Mouse (Mus musculus) forebrain, embryonic 16.5 days (tissue): ENCODE measurements around the gene Gorasp1. TPM values are rescaled to one million over a fixed set of nuclear protein-coding genes. Genes with fewer than 3 reads are reported as not detected.
A peak's percentile ranks its signal among the peaks of the same experiment; 100 is the strongest.

Source experiments
- ATAC-seq: fragments of 200-750 bp; cut with Nextera tagmentation; 2 replicates; pipeline ENCODE4 v1.8.0; 2017; ENCODE audit warnings: mild to moderate bottlenecking, moderate library complexity
- H3K27ac ChIP-seq: fragments of 300-500 bp; sonication (generic); 2 replicates; pipeline ENCODE4 v1.5.1; 2014; ENCODE audit warnings: low read length, control low read depth
- H3K27me3 ChIP-seq: fragments of 300-500 bp; sonication (generic); replicated peaks from 2 replicates; pipeline ENCODE4 v1.6.1; 2014; ENCODE audit warnings: low read length; ENCODE audit not compliant: control insufficient read depth, insufficient read depth
- H3K36me3 ChIP-seq: fragments of 300-500 bp; sonication (generic); 2 replicates; pipeline ENCODE4 v1.6.1; 2014; ENCODE audit not compliant: control insufficient read depth, insufficient read depth
- H3K4me1 ChIP-seq: fragments of 300-500 bp; sonication (generic); replicated peaks from 2 replicates; pipeline ENCODE4 v1.6.1; 2014; ENCODE audit warnings: low read length; ENCODE audit not compliant: control insufficient read depth, insufficient read depth
- H3K4me2 ChIP-seq: fragments of 300-500 bp; sonication (generic); 2 replicates; pipeline ENCODE4 v1.6.1; 2014; ENCODE audit warnings: mild to moderate bottlenecking, low read length, control low read depth
- H3K4me3 ChIP-seq: fragments of 300-500 bp; sonication (generic); replicated peaks from 2 replicates; pipeline ENCODE4 v1.5.1; 2014; ENCODE audit warnings: mild to moderate bottlenecking, low read length, control low read depth
- H3K9ac ChIP-seq: fragments of 300-500 bp; sonication (generic); replicated peaks from 2 replicates; pipeline ENCODE4 v1.6.1; 2014; ENCODE audit warnings: low read depth, low read length, control low read depth
- H3K9me3 ChIP-seq: fragments of 300-500 bp; sonication (generic); 2 replicates; pipeline ENCODE4 v1.6.1; 2016; ENCODE audit warnings: low read length; ENCODE audit not compliant: control insufficient read depth
- whole genome bisulfite sequencing: fragments of 180-500 bp; shearing (Covaris S2); extraction: QIAGEN DNeasy Blood & Tissue Kit; methylation state at CpG from one replicate; pipeline ENCODE4 v1.1.7; 2014; 5-methylcytosine and 5-hydroxymethylcytosine counted together
- polyA plus RNA-seq: library from polyadenylated mRNA; unstranded; fragments of >200 nt; fragmentation: Nextera tagmentation; extraction: Ambion mirVana; gene quantifications from 2 replicates; pipeline ENCODE4 v1.2.1, GENCODE M21; 2015

Gorasp1 gene
- polyA plus RNA-seq, 1 experiment from 2014 or later = 30.4 TPM

GRCm38 (mm10) chr9:119890692-119891091, 46.7 kb downstream of the Gorasp1 start:
- WGBS = 28% methylated on average over 2 of the region's 2 CpGs
- Histone ChIP-seq H3K4me3 (no peak overlapping the region), H3K9me3 (no peaks in the 10 kb centered on the region), H3K4me1 (peaks cover 19% of the 10 kb centered on the region), H3K27me3 (no peaks in the 10 kb centered on the region), H3K9ac (no peak overlapping the region), H3K36me3 (no peaks in the 10 kb centered on the region), H3K27ac (no peak overlapping the region), H3K4me2 (no peak overlapping the region)
- no peak for ATAC-seq

- H3K9ac ChIP-seq = no peak overlapping the region
- no peaks in the 10 kb centered on the region for H3K36me3 ChIP-seq
- H3K4me2 ChIP-seq = no peak overlapping the region
- peaks cover 15% of the 10 kb centered on the region for H3K4me1 ChIP-seq
- H3K27ac ChIP-seq = peak overlapping the region; percentile 77
- no peak overlapping the region for H3K4me3 ChIP-seq
- no peak for ATAC-seq
- H3K9me3 ChIP-seq = no peaks in the 10 kb centered on the region
- no peaks in the 10 kb centered on the region for H3K27me3 ChIP-seq
- whole genome bisulfite sequencing = 40% methylated on average over 9 of the region's 9 CpGs
These were observed 47.9 kb downstream of the Gorasp1 start for GRCm38 (mm10) chr9:119889446-119889845.

- H3K9me3 ChIP-seq = no peaks in the 10 kb centered on the region
- no peaks in the 10 kb centered on the region for H3K36me3 ChIP-seq
- no peak overlapping the region for H3K4me2 ChIP-seq
- H3K27me3 ChIP-seq = no peaks in the 10 kb centered on the region
- peaks cover 12% of the 10 kb centered on the region for H3K4me1 ChIP-seq
- ATAC-seq = peak; percentile 85
- H3K9ac ChIP-seq = no peak overlapping the region
- WGBS = 4% methylated on average over 2 of the region's 2 CpGs
- H3K4me3 ChIP-seq = no peak overlapping the region
- peak overlapping the region; percentile 77 for H3K27ac ChIP-seq
These were observed 48.5 kb downstream of the Gorasp1 start for GRCm38 (mm10) chr9:119888843-119889246.

- Histone ChIP-seq H3K36me3 (no peaks in the 10 kb centered on the region), H3K27ac (no peak overlapping the region), H3K4me1 (peaks cover 12% of the 10 kb centered on the region), H3K9ac (no peak overlapping the region), H3K4me2 (no peak overlapping the region), H3K9me3 (no peaks in the 10 kb centered on the region), H3K4me3 (no peak overlapping the region), H3K27me3 (no peaks in the 10 kb centered on the region)
- 82% methylated on average over 4 of the region's 4 CpGs for WGBS
- no peak for ATAC-seq
These were observed 50.0 kb downstream of the Gorasp1 start for GRCm38 (mm10) chr9:119887144-119887901.

Other genes starting within 250 kb of the Gorasp1 start
- gene Scn10a, start 218.2 kb downstream of the Gorasp1 start, polyA plus RNA-seq = 0.09 and 0.20 TPM in 2 replicates
- gene Scn11a, start 112.1 kb downstream of the Gorasp1 start, polyA plus RNA-seq = 0.26 and 0.27 TPM in 2 replicates
- gene Wdr48, start 42.7 kb downstream of the Gorasp1 start, polyA plus RNA-seq = 85.2 and 89.8 TPM in 2 replicates
- gene Ttc21a, start within 50 bp of the Gorasp1 start, polyA plus RNA-seq = 0.37 and 0.76 TPM in 2 replicates
- gene Csrnp1, start 47.1 kb upstream of the Gorasp1 start, polyA plus RNA-seq = 2.0 and 2.5 TPM in 2 replicates
- not detected in 2 replicates for gene Xirp1, start 86.0 kb upstream of the Gorasp1 start, polyA plus RNA-seq
- 6.4 and 7.0 TPM in 2 replicates for gene Cx3cr1, start 132.3 kb upstream of the Gorasp1 start, polyA plus RNA-seq
- not detected in 2 replicates for gene Ccr8, start 154.5 kb upstream of the Gorasp1 start, polyA plus RNA-seq
- 37.5 and 39.4 TPM in 2 replicates for gene Slc25a38, start 172.8 kb upstream of the Gorasp1 start, polyA plus RNA-seq
- gene Rpsa, start 190.1 kb upstream of the Gorasp1 start, polyA plus RNA-seq = 953 and 1,017 TPM in 2 replicates
- gene Mobp, start 212.1 kb upstream of the Gorasp1 start, polyA plus RNA-seq = 0.13 TPM in 1 of 2 replicates, not detected in the other